Mouse (Mus musculus) WW6 (cell line): ENCODE measurements at regions not wholly inside any gene's neighbourhood (a gene's known extent, or its start where the extent isn't known, plus 50 kb on each side); places are given as distances from the start of the nearest gene placed in this dataset.

Experiments
- DNase-seq: peaks from one replicate; pipeline ENCODE4 v3.0.0-alpha.2; 2013; ENCODE audit warnings: low read depth, low spot score

DNA sequence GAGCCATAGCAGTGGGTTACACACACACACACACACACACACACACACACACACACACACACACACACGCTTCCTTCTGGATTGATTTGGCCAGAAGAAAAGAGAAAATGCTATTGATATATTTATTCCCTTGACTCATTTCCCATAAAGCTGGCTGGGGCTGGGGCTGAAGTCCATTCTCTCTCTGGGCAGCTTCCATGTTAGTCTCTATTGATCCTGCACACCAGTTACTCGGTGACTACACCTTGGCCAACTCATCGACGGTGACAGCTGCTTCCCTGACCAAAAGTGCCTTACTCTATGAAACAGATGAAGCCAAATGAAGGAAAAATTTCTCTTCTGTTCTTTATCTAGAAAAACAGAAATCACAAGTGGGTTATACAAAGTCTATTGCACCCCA lies 82.1 kb downstream of the Snx18 start:
- no peak for DNase-seq

DNA sequence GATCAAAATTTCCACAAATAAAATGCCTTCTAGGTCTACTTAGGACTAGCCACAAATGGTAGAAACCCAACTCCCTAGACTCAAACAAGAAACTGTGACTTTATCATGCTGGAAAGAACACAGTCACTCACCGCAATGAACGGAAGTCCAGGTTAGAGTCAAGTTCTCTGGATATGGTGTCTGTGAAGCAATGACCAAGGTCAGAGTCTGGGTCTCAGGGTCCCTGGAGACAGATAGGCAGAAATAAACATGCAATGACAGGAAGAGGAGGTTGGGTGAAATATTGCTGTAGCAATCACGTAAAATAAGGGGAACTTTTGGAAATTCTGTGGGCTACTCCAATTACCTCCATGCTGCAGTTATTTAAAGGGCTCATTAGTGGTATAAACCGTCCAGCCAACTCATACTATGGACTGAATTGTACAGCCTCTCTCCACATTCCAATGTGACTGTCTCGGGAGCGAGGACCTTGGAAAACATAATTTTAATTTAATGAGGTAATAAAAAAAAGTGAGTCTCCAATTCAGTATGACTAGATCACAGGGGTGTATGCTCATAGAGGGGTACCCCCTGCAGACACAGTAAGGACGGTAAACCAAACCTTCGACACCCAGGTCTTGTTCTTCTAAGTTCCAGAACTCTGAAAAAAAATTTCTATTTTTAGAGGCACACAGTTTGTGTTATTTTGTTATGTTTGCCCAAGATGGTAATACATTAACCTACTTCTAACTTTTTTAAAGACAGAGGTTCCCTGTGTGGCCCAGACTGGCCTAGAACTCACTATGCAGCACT lies 83.5 kb downstream of the Snx18 start:
- no peak for DNase-seq

DNA sequence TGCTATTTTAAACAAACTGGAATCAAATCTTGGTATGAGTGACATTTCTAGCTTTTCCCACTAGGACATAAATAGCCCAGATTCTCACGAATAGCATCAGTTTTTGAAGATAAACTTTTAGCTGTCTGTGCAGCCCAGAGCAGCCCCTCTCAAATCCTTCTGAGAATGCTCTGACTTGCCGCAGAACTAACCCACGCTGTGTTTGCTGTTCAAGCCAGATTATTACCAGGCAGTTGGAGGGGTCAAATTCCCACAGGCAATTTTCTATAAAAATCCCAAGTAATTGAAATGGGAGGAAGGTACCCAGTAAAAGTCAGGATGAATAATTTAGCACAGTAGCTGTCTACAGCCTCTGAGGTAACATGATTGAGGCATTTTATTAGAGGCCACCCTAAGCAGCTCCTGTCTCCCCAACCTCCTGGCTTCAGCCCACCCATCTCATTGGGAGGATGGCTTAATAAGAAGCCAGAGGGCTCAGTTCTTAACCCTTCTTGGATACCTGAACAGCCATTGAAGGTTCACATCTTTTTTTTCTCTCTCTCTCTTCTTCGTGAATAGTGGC lies 84.4 kb downstream of the Snx18 start:
- DNase-seq = no peak

DNA sequence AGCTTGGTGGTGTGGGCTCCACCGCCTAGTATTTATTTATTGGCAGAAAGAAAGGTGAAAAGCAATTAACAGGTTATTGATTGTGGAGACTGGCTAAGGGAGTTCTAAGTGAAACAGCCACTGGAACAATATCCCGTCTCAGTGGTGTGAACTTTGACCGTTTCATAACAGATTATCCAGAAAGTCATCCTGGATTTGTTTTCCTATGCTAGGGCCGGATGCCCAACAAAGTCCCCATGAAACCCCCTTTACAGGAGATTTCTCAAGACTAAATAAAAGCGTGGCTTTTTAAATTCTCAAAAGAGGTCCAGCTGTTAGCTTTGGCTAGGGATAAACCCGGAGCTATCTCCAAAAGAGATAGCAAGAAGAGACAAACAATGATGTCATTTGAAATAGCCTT lies 91.4 kb downstream of the Snx18 start:
- no peak for DNase-seq

DNA sequence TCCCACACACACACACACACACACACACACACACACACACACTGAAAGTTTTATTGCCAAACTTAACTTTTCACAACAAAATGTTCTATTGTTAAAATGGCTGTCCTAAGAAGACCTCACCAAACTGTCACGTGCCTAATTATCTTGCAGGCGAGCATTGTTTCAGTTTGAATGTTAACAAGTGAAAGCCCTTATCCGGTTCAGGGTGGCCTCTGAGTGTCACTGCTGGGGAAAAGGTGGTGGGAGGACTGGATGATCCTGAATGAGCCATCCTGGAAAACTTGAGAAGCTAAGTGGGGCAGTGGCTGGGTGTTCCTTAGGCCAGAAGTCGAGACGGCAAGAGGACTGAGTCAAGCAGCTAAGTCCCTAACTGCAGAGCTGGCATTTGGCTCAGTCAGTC lies 94.9 kb downstream of the Snx18 start:
- no peak for DNase-seq

DNA sequence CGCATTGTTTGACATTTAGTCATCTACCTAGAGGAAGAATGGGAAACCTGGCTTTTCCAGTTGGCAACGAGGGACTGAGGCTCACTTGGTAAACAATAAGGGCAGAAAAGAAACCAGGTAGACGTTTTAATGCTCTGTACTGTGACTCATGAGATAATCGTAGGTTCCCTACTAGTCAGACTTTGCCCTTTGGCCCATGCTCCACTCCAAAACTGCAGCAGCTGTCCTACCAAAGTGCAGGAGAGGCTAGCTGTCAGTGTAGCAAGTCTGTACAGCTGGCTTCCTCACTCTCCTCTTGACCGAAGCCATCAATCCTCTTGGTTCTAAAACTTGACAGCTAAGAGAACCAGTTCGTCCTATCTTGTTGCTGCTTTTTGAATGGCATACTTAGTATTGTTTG lies 100.2 kb downstream of the Snx18 start:
- no peak for DNase-seq

DNA sequence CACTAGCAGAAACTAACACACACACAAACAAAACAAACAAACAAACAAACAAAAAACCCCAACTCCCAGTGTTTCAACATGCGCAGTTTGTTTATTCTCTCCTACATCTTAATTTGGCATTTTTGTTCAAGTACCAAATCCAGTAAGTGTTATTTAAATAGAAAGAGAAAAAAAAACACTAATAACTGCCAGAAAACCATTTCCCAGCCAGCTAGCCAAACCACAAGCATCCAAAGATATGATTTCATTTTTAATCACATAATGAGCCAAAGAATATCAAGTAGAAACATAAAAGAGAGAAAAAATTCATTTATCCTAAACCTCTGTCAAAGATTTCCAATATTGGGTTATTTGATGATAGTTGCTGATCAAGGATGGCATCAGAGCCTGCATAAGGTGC lies 102.3 kb downstream of the Snx18 start:
- no peak for DNase-seq

DNA sequence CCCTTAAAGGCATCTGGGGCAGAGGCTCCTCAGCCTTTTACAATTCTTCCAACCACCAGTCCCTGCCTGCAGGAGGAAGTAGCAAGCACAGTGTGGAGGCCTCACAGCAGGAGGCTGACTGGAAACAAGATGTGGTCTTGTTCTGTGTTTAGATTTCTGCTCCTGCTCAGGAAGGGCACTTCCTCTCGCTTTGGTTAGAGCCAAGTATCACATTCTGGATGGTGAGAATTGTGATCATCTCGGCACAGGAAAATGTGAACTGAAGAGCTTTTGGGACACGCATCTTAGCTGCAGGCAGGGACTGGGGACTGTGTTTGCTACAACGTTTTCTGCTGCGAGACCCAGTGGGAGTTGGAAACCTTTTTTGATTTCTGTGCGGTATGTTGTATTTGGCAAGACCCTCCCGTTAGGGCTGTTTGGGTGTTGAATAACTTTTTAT lies 103.2 kb downstream of the Snx18 start:
- DNase-seq = peak; percentile 18

DNA sequence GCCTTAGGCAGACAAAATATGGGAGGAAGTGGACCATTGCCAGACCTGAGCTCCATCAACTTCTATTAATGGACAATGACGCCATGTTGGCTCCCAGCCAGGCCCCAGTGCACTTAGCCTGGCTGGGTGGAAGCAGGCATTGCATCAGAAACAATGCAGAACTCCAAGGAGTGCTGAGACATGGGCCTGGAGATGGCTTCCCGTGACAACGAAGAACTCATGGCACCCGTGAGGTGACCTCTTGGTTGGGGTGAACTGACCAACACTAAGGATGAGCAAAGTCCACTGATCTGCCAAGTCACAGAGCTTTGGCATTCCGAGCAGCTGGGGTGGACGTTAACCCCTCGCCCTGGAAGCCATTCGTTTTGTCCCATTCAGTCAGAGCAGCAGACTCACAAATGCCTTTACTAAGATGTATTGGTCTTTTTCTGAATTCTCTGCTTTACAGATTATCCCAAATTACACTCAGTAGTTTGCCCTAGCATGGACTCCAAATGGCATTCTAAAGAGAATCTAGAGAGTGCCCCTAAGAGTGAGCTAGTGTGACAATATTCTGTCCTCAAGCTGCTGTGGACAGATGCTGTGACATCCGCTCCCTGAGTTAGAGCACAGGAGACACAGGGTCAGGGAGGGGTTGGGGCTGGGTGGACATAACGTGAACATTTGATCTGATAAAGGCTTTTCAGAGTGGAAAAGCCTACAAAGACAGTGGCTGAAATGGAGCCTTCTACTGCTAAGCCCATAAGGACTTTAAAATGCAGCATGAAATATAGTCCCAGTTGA lies 108.8 kb downstream of the Snx18 start:
- no peak for DNase-seq

DNA sequence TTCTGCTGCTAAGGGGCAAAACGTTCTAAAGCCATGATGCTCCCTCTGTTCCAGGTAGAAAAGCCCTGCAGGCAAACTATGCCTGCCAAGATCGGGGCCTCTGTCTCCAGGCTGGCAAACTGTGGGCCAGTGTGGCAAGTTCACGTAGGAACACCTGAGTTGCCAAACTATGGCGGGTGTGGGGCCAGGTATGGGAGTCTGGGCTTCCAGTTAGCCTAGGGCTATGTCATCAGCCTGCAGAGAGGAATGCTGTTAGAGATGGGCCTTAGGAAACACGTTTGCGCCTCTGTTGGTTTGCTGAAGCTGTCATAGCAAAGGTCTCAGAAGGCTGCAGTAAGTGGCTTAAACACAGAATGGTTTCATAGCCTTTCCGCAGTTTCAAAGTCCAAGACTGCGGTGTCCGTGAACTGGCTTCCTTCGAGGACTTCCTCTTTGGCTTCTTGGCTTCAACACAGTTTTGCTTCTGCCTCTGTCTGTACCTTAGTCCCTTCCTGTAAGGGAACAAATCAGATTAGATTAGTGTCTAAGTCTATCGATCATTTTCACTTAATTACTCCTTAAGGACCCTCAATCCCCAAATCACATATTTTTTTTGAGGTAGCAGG lies 110.1 kb downstream of the Snx18 start:
- DNase-seq = no peak

DNA sequence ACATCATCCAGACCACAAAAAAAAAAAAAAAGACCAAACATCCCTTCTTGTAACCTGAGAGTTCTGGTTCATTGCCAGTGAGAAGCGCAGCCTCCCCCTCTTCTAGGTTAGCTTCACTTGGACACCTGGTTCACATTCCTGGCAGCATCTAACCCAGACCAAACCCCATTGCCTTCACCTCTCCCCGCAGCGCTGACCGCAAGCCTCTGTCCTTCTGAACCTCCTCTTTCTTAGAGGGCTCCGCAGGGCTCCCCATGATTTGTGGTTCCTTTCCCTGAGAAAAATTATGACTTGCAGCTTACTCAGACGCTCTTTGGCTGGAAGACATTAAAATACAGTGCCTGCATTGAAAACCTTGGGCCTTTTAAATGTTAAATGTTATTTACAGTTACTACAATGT lies 115.8 kb downstream of the Snx18 start:
- DNase-seq = no peak

DNA sequence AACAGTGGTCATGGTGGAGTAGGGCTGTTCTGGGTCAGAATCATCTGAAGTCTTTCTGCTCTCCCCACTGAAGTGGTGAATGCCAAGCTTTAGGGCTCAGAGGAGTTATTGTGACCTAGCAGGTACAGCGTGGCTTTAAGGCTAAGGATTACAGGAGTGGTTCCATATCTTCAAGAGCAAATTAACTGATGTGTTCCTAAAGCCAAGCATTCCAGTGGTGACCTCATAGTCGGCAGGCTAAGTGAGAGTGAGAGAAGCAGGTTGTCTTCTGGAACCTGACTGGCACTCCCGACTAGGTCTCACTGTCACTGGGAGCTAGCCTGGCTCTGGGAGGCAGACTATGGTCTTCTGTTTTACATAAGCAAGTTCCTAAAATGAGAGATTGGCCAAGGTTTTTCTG lies 116.3 kb downstream of the Snx18 start:
- DNase-seq = no peak

DNA sequence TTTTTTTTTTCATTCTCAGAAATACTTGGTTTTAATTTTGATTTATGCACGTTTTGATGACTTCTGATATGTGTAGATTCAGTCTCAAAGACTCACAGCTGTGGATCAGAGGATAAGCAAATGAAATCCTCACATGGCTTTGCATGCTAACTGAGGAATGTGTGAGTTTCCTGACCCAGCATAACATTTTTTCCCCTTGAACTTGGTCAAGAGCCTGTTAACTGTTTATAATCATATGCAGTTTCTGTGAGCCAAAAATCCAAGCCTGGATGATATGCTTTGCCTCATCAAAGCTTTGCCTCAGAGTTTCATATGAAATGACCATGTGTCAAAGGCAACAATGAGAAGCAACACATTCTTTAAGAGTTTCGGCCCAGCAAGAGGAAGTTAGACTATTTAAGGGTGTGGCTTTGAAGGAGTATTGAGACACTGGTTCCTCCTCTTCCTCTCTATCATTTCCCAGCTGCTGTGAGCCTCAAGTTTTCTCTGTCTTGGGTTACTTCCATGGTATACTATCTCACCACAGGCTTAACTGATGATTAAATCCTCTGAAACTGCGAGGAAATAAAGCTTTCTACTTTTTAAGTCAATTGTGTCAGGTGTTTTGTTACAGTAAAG lies 117.9 kb downstream of the Snx18 start:
- no peak for DNase-seq

DNA sequence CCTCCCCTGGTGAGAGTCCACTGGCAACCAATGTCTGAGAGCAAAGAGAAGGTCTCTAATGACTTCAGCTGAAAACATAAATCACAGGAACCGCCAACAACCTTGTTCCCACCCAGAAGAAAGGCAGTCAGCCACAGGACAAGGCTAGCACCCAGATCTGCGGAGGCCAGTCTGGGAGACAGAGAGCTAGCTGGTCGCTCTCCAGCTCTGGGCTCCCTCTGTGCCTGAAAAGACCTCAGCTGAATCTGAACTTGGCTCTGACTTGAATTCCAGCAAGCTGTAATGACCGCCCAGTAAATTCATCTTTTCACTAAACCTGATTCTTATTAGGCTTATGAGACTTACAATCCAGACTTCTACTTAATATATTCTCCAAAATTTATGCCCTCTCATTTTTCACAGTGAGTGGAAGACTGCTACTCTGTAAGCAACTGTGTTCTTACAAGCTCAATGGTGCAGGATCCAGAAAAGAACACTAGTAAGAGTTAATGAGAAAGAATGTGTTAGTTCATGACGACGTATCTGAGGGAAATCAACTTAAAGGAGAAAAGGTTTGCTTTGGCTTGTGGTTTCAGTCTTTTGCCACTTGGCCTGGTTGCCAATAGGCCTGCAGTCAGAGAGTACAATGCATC lies 119.2 kb downstream of the Snx18 start:
- no peak for DNase-seq

DNA sequence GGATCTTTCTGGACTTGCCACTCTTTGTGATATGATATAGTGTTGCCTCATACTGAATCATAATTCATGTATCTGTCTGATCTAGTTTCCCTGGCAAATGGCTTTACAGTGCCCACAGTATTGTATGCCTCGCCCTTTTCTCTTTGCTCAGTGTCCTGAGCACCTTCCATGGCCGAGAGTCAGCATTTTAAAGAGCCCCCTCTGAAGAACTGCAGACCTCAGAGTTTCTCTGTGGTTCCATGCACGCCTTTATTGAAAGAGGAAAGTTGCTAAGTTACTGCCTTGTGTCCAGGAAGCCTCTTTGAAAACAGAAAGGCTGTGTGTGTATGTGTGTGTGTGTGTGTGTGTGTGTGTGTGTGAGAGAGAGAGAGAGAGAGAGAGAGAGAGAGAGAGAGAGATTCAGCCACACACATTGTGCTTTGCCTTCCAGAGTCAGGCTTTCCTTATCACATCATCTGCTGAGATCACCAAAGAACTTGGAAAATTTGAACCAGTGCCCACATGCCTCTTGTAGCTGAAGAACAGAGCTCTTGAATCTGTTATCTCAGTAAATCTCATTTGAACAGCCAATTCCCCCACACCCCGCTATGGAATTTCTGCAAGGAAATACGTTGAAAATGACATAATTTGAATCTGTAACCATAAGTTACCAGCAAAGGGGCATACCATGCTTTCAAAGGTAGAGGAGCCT lies 122.6 kb downstream of the Snx18 start:
- no peak for DNase-seq

DNA sequence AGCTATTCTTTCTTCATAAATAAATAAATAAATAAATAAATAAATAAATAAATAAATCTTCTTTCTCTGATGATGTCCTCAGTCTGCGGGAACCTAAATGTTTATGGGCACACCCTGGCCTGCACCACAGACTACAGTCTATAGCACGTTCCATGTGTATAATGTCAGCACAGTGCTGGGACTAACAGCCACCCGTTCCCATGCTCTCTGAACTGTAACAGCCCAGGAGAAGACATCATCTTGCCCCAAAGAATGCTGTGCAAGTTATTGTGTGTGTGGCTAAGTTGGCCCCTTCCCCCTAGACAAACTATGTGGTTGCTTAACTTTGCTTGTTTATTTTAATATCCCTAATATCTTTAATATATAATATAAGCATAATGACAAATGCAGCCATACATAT lies 123.2 kb downstream of the Snx18 start:
- DNase-seq = no peak

DNA sequence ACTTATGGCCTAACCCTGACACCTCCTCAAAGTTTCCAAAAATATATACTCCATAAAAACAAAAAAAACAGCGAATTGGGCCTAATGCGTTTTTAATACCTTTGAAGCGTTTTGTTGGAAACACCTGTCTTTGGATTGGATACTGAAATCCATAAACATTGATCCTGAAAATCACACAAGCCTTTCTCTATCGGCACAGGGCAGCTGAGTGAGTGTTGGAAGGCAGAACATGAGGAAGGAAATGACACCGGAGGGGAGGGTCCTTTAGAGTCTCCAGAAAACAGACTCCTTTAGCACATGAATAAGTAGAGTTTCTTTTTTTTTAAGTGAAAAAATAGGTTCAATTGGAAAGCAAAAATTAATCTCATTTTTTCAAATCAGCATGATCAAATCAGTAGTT lies 123.7 kb downstream of the Snx18 start:
- DNase-seq = no peak

DNA sequence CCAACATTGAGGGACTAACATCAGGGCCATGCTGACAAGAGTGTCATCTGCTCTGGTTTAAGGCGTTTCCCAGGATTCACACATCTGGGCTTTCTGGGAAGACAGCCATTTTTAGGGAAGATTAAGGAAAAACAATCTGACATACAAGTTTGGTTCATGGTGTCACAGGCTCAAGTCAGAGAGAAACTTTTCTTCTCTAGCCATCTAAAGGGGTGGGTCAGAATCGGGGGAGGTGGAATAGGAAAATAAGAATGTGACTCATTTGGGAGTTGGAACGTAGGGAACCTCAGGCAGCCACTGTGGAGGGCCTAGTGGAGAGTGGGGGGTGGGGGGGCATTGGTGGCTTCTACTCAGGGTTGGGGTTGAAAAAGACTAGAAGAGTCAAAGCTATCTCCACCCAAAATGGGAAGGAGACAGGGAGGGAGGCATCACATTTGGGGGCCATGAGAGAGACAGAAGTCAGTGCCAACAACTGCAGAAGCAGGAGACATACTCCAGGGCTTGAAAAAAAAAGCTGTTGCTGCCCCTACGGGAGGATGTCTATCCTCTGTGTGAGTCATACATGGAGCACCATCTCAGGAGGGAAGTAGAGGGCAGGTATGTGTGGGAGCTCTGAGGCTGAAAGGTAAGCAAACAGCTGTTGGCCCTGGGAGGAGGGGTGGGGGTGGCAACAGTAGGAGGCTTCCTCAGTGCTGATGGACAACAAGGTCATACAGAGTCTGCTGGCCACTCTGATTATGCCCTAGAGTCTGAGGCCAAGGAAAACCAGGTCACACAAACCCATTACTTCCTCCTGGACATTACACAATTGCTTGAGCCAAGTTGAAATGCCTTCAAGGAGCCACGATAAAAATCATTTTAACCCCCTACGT lies 128.2 kb downstream of the Snx18 start:
- DNase-seq = no peak

DNA sequence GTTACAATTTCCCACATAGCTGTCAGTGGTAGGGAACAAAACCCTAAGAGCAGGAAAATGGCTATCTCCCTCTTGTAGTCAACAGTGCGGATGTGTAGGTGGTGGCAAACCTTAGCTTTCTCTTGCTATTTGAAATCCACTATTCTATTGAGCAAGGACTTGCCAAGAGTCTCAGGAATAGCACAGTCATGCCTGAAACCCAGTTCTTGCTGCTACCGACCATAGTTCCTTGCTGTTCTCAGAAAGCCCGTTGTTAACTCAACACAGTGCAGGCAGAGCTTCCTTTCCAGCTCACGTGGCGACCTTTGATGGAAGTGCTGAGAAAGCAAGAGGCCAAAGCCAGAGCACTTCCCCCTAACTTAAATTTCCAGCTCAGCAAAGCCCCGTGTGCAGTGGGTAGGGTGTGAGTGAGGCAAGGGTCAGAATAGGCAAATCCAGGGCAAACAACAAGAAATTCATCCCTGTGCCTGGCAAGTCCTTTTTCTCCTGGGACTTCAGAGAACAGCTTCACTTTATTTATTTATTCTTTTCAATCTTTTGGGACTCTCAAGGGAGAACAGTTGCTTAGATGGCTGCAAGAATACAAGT lies 131.9 kb downstream of the Snx18 start:
- DNase-seq = no peak

DNA sequence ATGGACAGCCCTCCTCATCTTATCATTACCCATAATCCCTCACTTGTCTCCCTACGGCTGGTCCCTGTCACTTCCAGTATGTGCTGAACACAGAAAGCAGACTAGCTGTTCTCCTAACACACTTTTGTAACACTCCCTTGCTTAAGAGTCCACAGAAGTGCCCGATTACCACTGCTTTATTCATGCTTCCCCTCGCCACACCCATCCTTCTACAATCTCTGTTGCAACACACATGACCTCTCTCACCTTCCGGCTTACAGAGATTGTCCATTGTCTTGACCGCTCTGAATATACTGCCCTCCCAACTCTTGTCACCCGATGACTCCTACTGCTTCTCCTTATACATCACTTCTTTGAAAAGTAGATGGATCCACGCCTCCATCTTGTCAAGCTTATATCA lies 132.9 kb downstream of the Snx18 start:
- no peak for DNase-seq
